Mouse (Mus musculus): ENCODE results near the gene Zer1.

GRCm38 (mm10) chr2:30124472-30125274, at the start of gene Zer1:
- TF ChIP-seq CTCF (IDR thresholded peaks at IDR 0.05; ENCODE audit: control insufficient read depth, insufficient read depth, insufficient read length) (no peak), CEBPB (IDR thresholded peaks at IDR 0.05; ENCODE audit: low read depth) (no peak), MYOG (IDR thresholded peaks at IDR 0.05; ENCODE audit: control insufficient read depth, extremely low read depth, insufficient read length) (no peak), MAX (IDR thresholded peaks at IDR 0.05) (peak; percentile 68), MYOD1 (IDR thresholded peaks at IDR 0.05; ENCODE audit: control insufficient read depth, insufficient read length, low read depth) (no peak), USF1 (IDR thresholded peaks at IDR 0.05; ENCODE audit: low read depth) (no peak)

All from C2C12 (cell line).